Mouse (Mus musculus) liver, embryonic 14.5 days (tissue): Measurements from ENCODE around the gene 1700042G07Rik. TPM values are rescaled to one million over a fixed set of nuclear protein-coding genes. Genes with fewer than 3 reads are reported as not detected.

Experiments
- ATAC-seq: fragments of 200-750 bp; cut with Nextera tagmentation; 2 replicates; pipeline ENCODE4 v1.8.0; 2017; ENCODE audit warnings: moderate number of reproducible peaks, mild to moderate bottlenecking, moderate library complexity; ENCODE audit not compliant: insufficient read depth
- DNase-seq, 3 experiments: peaks; one replicate each; pipeline ENCODE4 v3.0.0-alpha.2; 2012 to 2013; ENCODE audit warnings: low read depth in 3 of 3, low spot score in 3 of 3
- H3K27ac ChIP-seq: fragments of 300-500 bp; sonication (generic); 2 replicates; pipeline ENCODE4 v1.5.1; 2014; ENCODE audit warnings: moderate library complexity, mild to moderate bottlenecking, control low read depth, inconsistent platforms
- H3K27me3 ChIP-seq: fragments of 300-500 bp; sonication (generic); 2 replicates; pipeline ENCODE4 v1.6.1; 2014; ENCODE audit warnings: mild to moderate bottlenecking, low read length, moderate library complexity; ENCODE audit not compliant: control insufficient read depth, insufficient read depth
- H3K36me3 ChIP-seq: fragments of 300-500 bp; sonication (generic); replicated peaks from 2 replicates; pipeline ENCODE4 v1.6.1; 2014; ENCODE audit warnings: low read depth; ENCODE audit not compliant: control insufficient read depth, insufficient read depth
- H3K4me1 ChIP-seq, 2 experiments: fragments of 200-500 bp in 1 of 2; fragments of 300-500 bp in 1 of 2; sonication (generic) in 1 of 2; replicated peaks; 2 replicates each; pipeline ENCODE4 v1.6.1; 2012 to 2014; ENCODE audit warnings: antibody characterized with exemption in 1 of 2, inconsistent platforms in 1 of 2, low read length in 1 of 2; ENCODE audit not compliant: control insufficient read depth in 2 of 2, insufficient read depth in 2 of 2
- H3K4me2 ChIP-seq: fragments of 300-500 bp; sonication (generic); 2 replicates; pipeline ENCODE4 v1.6.1; 2014; ENCODE audit warnings: low read depth, mild to moderate bottlenecking, control low read depth, moderate library complexity
- H3K4me3 ChIP-seq, 2 experiments: fragments of 200-500 bp in 1 of 2; fragments of 300-500 bp in 1 of 2; sonication (generic) in 1 of 2; 2 replicates each; pipeline ENCODE4 v1.5.1; 2012 to 2014; ENCODE audit warnings: low read depth in 2 of 2, low read length in 2 of 2, mild to moderate bottlenecking in 2 of 2, control low read depth in 1 of 2, inconsistent platforms in 1 of 2, moderate library complexity in 1 of 2; ENCODE audit not compliant: insufficient read depth in 1 of 2
- H3K9ac ChIP-seq: fragments of 300-500 bp; sonication (generic); replicated peaks from 2 replicates; pipeline ENCODE4 v1.6.1; 2014; ENCODE audit warnings: mild to moderate bottlenecking, control low read depth, moderate library complexity
- H3K9me3 ChIP-seq: fragments of 300-500 bp; sonication (generic); 2 replicates; pipeline ENCODE4 v1.6.1; 2016; ENCODE audit warnings: low read length, mixed read lengths; ENCODE audit not compliant: control insufficient read depth
- CTCF ChIP-seq: IDR thresholded peaks from 2 replicates; pipeline ENCODE4 v1.5.1; 2016; ENCODE audit warnings: antibody characterized with exemption, low read depth, control low read depth
- EP300 ChIP-seq: IDR thresholded peaks from 2 replicates; pipeline ENCODE4 v1.6.1; 2016; ENCODE audit warnings: antibody characterized with exemption, low read depth
- WGBS: fragments of 180-500 bp; shearing (Covaris S2); extraction: QIAGEN DNeasy Blood & Tissue Kit; methylation state at CpG from one replicate; pipeline ENCODE4 v1.1.7; 2014; ENCODE audit not compliant: insufficient replicate concordance; 5-methylcytosine and 5-hydroxymethylcytosine counted together
- polyA plus RNA-seq, 2 experiments: library from polyadenylated mRNA; depleted of rRNA in 1 of 2; stranded (reverse) in 1 of 2; unstranded in 1 of 2; fragments of >200 nt; fragmentation: Nextera tagmentation in 1 of 2; extraction: Ambion mirVana in 1 of 2; gene quantifications; 2 replicates each; pipeline versions ENCODE4 v1.2.1 to v1.2.3; 2012 to 2014

1700042G07Rik gene
- not detected in 2 replicates for polyA plus RNA-seq (2012; rRNA removed)
- not detected in 2 replicates for polyA plus RNA-seq (2014; fragmentation: Nextera tagmentation; extraction: Ambion mirVana)

- WGBS: 70% methylated on average over 6 of the region's 6 CpGs
- Histone ChIP-seq H3K27me3 (no peaks in the 10 kb centered on the region), H3K27ac (no peak within 1 kb of the TSS), H3K4me3 (no peak within 1 kb of the TSS), H3K36me3 (no peaks in the 10 kb centered on the region), H3K4me2 (no peak within 1 kb of the TSS), H3K9me3 (no peaks in the 10 kb centered on the region), H3K4me1 (peaks cover 18 to 24% of the 10 kb centered on the region in 2 experiments), H3K9ac (no peak within 1 kb of the TSS)
- no peak for ATAC-seq
- TF ChIP-seq EP300 (no peak), CTCF (no peak)
- DNase-seq: no peak
Measured at GRCm38 (mm10) chr4:116173072-116173471, at the start of gene 1700042G07Rik, which contains the start of gene Gm49337. 1700042G07Rik (plus strand) TSS chr4:116173372. Gm49337 (plus strand) TSS chr4:116173384.

- ATAC-seq (peak; percentile 97), DNase-seq (peak; percentile 86 to 89 (median 87))
- TF ChIP-seq CTCF: peak; percentile 66
- no peak for TF ChIP-seq EP300
- WGBS: 5% methylated on average over 24 of the region's 24 CpGs
- H3K4me1 ChIP-seq: peaks cover 8 to 18% of the 10 kb centered on the region in 2 experiments
- H3K9me3 ChIP-seq: no peaks in the 10 kb centered on the region
- H3K36me3 ChIP-seq: no peaks in the 10 kb centered on the region; the same call in 1 of the 2 replicates
- H3K4me3 ChIP-seq: peak within 1 kb of the TSS; percentile 80 to 99
- peak within 1 kb of the TSS; percentile 85 for H3K9ac ChIP-seq
- H3K27ac ChIP-seq: peak within 1 kb of the TSS; percentile 34
- no peaks in the 10 kb centered on the region for H3K27me3 ChIP-seq
- H3K4me2 ChIP-seq: peak within 1 kb of the TSS; percentile 86
Measured at GRCm38 (mm10) chr4:116123602-116124519, 49.3 kb upstream of the 1700042G07Rik start, which contains the start of the genes Rad54l and Pomgnt1. Rad54l (minus strand) TSS chr4:116123690. Pomgnt1 (plus strand) TSS chr4:116123840.

- no peak overlapping the region for H3K9ac ChIP-seq
- no peak overlapping the region for H3K4me3 ChIP-seq
- no peak overlapping the region for H3K27ac ChIP-seq
- peaks cover 8 to 18% of the 10 kb centered on the region in 2 experiments for H3K4me1 ChIP-seq
- peak; percentile 49 for TF ChIP-seq EP300
- no peak for TF ChIP-seq CTCF
- no peaks in the 10 kb centered on the region for H3K9me3 ChIP-seq
- H3K4me2 ChIP-seq: no peak overlapping the region
- 47% methylated on average over 4 of the region's 4 CpGs for WGBS
- H3K36me3 ChIP-seq: no peaks in the 10 kb centered on the region
- H3K27me3 ChIP-seq: no peaks in the 10 kb centered on the region
- DNase-seq (peak; percentile 43 to 50 (median 49)), ATAC-seq (peak; percentile 24; the same call in 1 of the 2 replicates)
Measured at GRCm38 (mm10) chr4:116125803-116126386, 47.3 kb upstream of the 1700042G07Rik start.

- Histone ChIP-seq H3K9ac (no peak overlapping the region), H3K27ac (no peak overlapping the region), H3K9me3 (no peaks in the 10 kb centered on the region), H3K27me3 (no peaks in the 10 kb centered on the region), H3K4me3 (no peak overlapping the region), H3K4me2 (no peak overlapping the region), H3K36me3 (no peaks in the 10 kb centered on the region), H3K4me1 (peaks cover 6 to 14% of the 10 kb centered on the region in 2 experiments)
- ATAC-seq (no peak), DNase-seq (no peak)
- TF ChIP-seq EP300: no peak
- 77% methylated on average over 6 of the region's 6 CpGs for WGBS
Measured at GRCm38 (mm10) chr4:116127956-116128355, 45.2 kb upstream of the 1700042G07Rik start.

- no peak overlapping the region for H3K9ac ChIP-seq
- H3K4me2 ChIP-seq: no peak overlapping the region
- no peak overlapping the region for H3K27ac ChIP-seq
- no peak overlapping the region for H3K4me3 ChIP-seq
- H3K9me3 ChIP-seq: no peaks in the 10 kb centered on the region
- no peaks in the 10 kb centered on the region for H3K36me3 ChIP-seq
- no peaks in the 10 kb centered on the region for H3K27me3 ChIP-seq
- ATAC-seq (no peak), DNase-seq (no peak)
- WGBS: 44% methylated on average over 4 of the region's 4 CpGs
- no peaks in the 10 kb centered on the region; a peak in 1 of 4 replicates for H3K4me1 ChIP-seq
- no peak for TF ChIP-seq EP300
- no peak for TF ChIP-seq CTCF
Measured at GRCm38 (mm10) chr4:116133126-116133525, 40.0 kb upstream of the 1700042G07Rik start.
